Mouse (Mus musculus) myocyte (in vitro differentiated cells): Measurements from ENCODE around the gene Acaa1b. TPM values are rescaled to one million over a fixed set of nuclear protein-coding genes. Genes with fewer than 3 reads are reported as not detected.

ENCODE experiments used
- H3K27me3 ChIP-seq: one replicate; pipeline ENCODE4 v1.6.1; 2011; ENCODE audit not compliant: control insufficient read depth, insufficient read depth, insufficient read length
- H3K36me3 ChIP-seq: one replicate; pipeline ENCODE4 v1.6.1; 2011; ENCODE audit not compliant: control insufficient read depth, insufficient read depth
- H3K4me2 ChIP-seq: one replicate; pipeline ENCODE4 v1.6.1; 2011; ENCODE audit warnings: low read depth, control low read depth
- H3K4me3 ChIP-seq: one replicate; pipeline ENCODE4 v1.5.1; 2011; ENCODE audit warnings: mild to moderate bottlenecking, control low read depth, moderate library complexity
- H3K79me2 ChIP-seq: one replicate; pipeline ENCODE4 v1.6.1; 2011; ENCODE audit not compliant: control insufficient read depth, insufficient read depth
- H3ac ChIP-seq: one replicate; pipeline ENCODE4 v1.6.1; 2011; ENCODE audit not compliant: control insufficient read depth, insufficient read length
- CEBPB ChIP-seq: IDR thresholded peaks from 2 replicates; pipeline ENCODE4 v1.6.1; 2011; ENCODE audit warnings: mild to moderate bottlenecking, moderate library complexity; ENCODE audit not compliant: poor library complexity, insufficient read depth, severe bottlenecking
- E2F4 ChIP-seq: IDR thresholded peaks from one replicate; pipeline ENCODE4 v1.6.1; 2011; ENCODE audit warnings: mild to moderate bottlenecking, control low read depth, moderate library complexity; ENCODE audit not compliant: insufficient read depth
- MAX ChIP-seq: IDR thresholded peaks from one replicate; pipeline ENCODE4 v1.6.1; 2011; ENCODE audit warnings: low read depth, mild to moderate bottlenecking, control low read depth
- MYOD1 ChIP-seq, 3 experiments: IDR thresholded peaks; one replicate each; pipeline ENCODE4 v1.6.1; 2011; ENCODE audit warnings: control low read depth in 2 of 3, low read depth in 2 of 3, mild to moderate bottlenecking in 2 of 3, moderate library complexity in 1 of 3; ENCODE audit not compliant: insufficient read length in 2 of 3, control insufficient read depth in 1 of 3
- MYOG ChIP-seq, 3 experiments: IDR thresholded peaks; one replicate each; pipeline ENCODE4 v1.6.1; 2011; ENCODE audit warnings: control low read depth in 2 of 3, low read depth in 2 of 3, mild to moderate bottlenecking in 2 of 3; ENCODE audit not compliant: insufficient read length in 2 of 3, control insufficient read depth in 1 of 3, insufficient read depth in 1 of 3
- POLR2A ChIP-seq: IDR thresholded peaks from one replicate; pipeline ENCODE4 v1.6.1; 2011; ENCODE audit warnings: low read depth, mild to moderate bottlenecking, control low read depth, moderate library complexity; ENCODE audit not compliant: insufficient read length
- POLR2AphosphoS2 ChIP-seq: IDR thresholded peaks from one replicate; pipeline ENCODE4 v1.6.1; 2011; ENCODE audit warnings: low read depth, control low read depth; ENCODE audit not compliant: insufficient read length
- REST ChIP-seq: IDR thresholded peaks from one replicate; pipeline ENCODE4 v1.6.1; 2011; ENCODE audit warnings: mild to moderate bottlenecking, control low read depth, moderate library complexity; ENCODE audit not compliant: insufficient read depth, insufficient read length
- SRF ChIP-seq: IDR thresholded peaks from one replicate; pipeline ENCODE4 v1.6.1; 2011; ENCODE audit warnings: low read depth; ENCODE audit not compliant: control insufficient read depth, insufficient read length
- TCF12 ChIP-seq: IDR thresholded peaks from one replicate; pipeline ENCODE4 v1.6.1; 2011; ENCODE audit warnings: mild to moderate bottlenecking, control low read depth; ENCODE audit not compliant: poor library complexity, insufficient read depth, severe bottlenecking
- TCF3 ChIP-seq: IDR thresholded peaks from one replicate; pipeline ENCODE4 v1.6.1; 2011; ENCODE audit warnings: low read depth, control low read depth; ENCODE audit not compliant: insufficient read length
- USF1 ChIP-seq: IDR thresholded peaks from one replicate; pipeline ENCODE4 v1.6.1; 2011; ENCODE audit warnings: low read depth, mild to moderate bottlenecking, control low read depth, moderate library complexity
- polyA plus RNA-seq: library from polyadenylated mRNA; unstranded; fragments of >200 nt; fragmentation: generic; extraction: Trizol; gene quantifications from one replicate; pipeline ENCODE4 v1.2.1, GENCODE M21; 2012; ENCODE audit warnings: missing spikeins

Acaa1b gene
- polyA plus RNA-seq, 1 experiment, result 1.7 TPM

- H3K27me3 ChIP-seq, result peaks cover 9% of the 10 kb centered on the region
- H3K36me3 ChIP-seq, result no peaks in the 10 kb centered on the region
- H3ac ChIP-seq, result no peak overlapping the region
- no peak overlapping the region for H3K4me2 ChIP-seq
- TF ChIP-seq MYOG (IDR thresholded peaks at IDR 0.05; ENCODE audit: control insufficient read depth in 1 of 3, insufficient read depth in 1 of 3, insufficient read length in 2 of 3, low read depth in 2 of 3) (no peak), TCF3 (no peak), CEBPB (no peak), E2F4 (no peak)
- H3K4me3 ChIP-seq, result no peak overlapping the region
- no peaks in the 10 kb centered on the region for H3K79me2 ChIP-seq
Observed at GRCm38 (mm10) chr9:119199151-119199861, 42.4 kb upstream of the Acaa1b start.

- Histone ChIP-seq H3ac (no peak overlapping the region), H3K27me3 (no peaks in the 10 kb centered on the region), H3K4me3 (no peak overlapping the region), H3K4me2 (no peak overlapping the region), H3K79me2 (no peaks in the 10 kb centered on the region), H3K36me3 (no peaks in the 10 kb centered on the region)
- no peak for TF ChIP-seq SRF
- TF ChIP-seq TCF3, result no peak
- no peak for TF ChIP-seq CEBPB
- no peak for TF ChIP-seq MYOG (IDR thresholded peaks at IDR 0.05; ENCODE audit: control insufficient read depth in 1 of 3, insufficient read depth in 1 of 3, insufficient read length in 2 of 3, low read depth in 2 of 3)
- no peak for TF ChIP-seq POLR2AphosphoS2
Observed at GRCm38 (mm10) chr9:119192202-119192990, 35.5 kb upstream of the Acaa1b start.

GRCm38 (mm10) chr9:119181241-119181728 is 24.4 kb upstream of the Acaa1b start:
- Histone ChIP-seq H3K79me2 (no peaks in the 10 kb centered on the region), H3K27me3 (peaks cover 50% of the 10 kb centered on the region), H3K36me3 (no peaks in the 10 kb centered on the region), H3K4me2 (no peak overlapping the region), H3ac (no peak overlapping the region), H3K4me3 (no peak overlapping the region)
- TF ChIP-seq MAX, result no peak
- TF ChIP-seq POLR2A, result no peak
- no peak for TF ChIP-seq POLR2AphosphoS2
- TF ChIP-seq TCF12, result no peak
- TF ChIP-seq MYOG (IDR thresholded peaks at IDR 0.05; ENCODE audit: control insufficient read depth in 1 of 3, insufficient read depth in 1 of 3, insufficient read length in 2 of 3, low read depth in 2 of 3), result no peak

- TF ChIP-seq POLR2AphosphoS2 (no peak), MYOG (IDR thresholded peaks at IDR 0.05; ENCODE audit: control insufficient read depth in 1 of 3, insufficient read depth in 1 of 3, insufficient read length in 2 of 3, low read depth in 2 of 3) (no peak), SRF (no peak), REST (no peak), TCF12 (no peak), TCF3 (no peak), MYOD1 (IDR thresholded peaks at IDR 0.05; ENCODE audit: control insufficient read depth in 1 of 3, insufficient read length in 2 of 3, low read depth in 2 of 3) (no peak)
- H3ac ChIP-seq, result no peak overlapping the region
- H3K4me2 ChIP-seq, result no peak overlapping the region
- H3K4me3 ChIP-seq, result no peak overlapping the region
- H3K36me3 ChIP-seq, result no peaks in the 10 kb centered on the region
- H3K79me2 ChIP-seq, result no peaks in the 10 kb centered on the region
- H3K27me3 ChIP-seq, result peaks cover 64% of the 10 kb centered on the region
Observed at GRCm38 (mm10) chr9:119179292-119179691, 22.4 kb upstream of the Acaa1b start.

- TF ChIP-seq CEBPB, result no peak
- no peak for TF ChIP-seq POLR2A
- TF ChIP-seq TCF12, result no peak
- no peak for TF ChIP-seq MYOG (IDR thresholded peaks at IDR 0.05; ENCODE audit: control insufficient read depth in 1 of 3, insufficient read depth in 1 of 3, insufficient read length in 2 of 3, low read depth in 2 of 3)
- no peak for TF ChIP-seq TCF3
- Histone ChIP-seq H3K27me3 (peaks cover 40% of the 10 kb centered on the region), H3K4me3 (no peak overlapping the region), H3K79me2 (no peaks in the 10 kb centered on the region), H3K36me3 (no peaks in the 10 kb centered on the region), H3ac (no peak overlapping the region), H3K4me2 (no peak overlapping the region)
Observed at GRCm38 (mm10) chr9:119167608-119168007, 10.7 kb upstream of the Acaa1b start.

GRCm38 (mm10) chr9:119165548-119165947 is 8.7 kb upstream of the Acaa1b start:
- H3K4me3 ChIP-seq, result no peak overlapping the region
- no peaks in the 10 kb centered on the region for H3K36me3 ChIP-seq
- H3K4me2 ChIP-seq, result no peak overlapping the region
- no peak overlapping the region for H3ac ChIP-seq
- TF ChIP-seq REST (no peak), MYOG (IDR thresholded peaks at IDR 0.05; ENCODE audit: control insufficient read depth in 1 of 3, insufficient read depth in 1 of 3, insufficient read length in 2 of 3, low read depth in 2 of 3) (no peak), MYOD1 (IDR thresholded peaks at IDR 0.05; ENCODE audit: control insufficient read depth in 1 of 3, insufficient read length in 2 of 3, low read depth in 2 of 3) (no peak), E2F4 (no peak), SRF (no peak), POLR2A (no peak), USF1 (no peak), CEBPB (no peak), TCF12 (no peak)
- no peaks in the 10 kb centered on the region for H3K79me2 ChIP-seq
- H3K27me3 ChIP-seq, result peaks cover 27% of the 10 kb centered on the region
